Mouse (Mus musculus): ENCODE measurements around the gene Ppp1r12c.

DNA sequence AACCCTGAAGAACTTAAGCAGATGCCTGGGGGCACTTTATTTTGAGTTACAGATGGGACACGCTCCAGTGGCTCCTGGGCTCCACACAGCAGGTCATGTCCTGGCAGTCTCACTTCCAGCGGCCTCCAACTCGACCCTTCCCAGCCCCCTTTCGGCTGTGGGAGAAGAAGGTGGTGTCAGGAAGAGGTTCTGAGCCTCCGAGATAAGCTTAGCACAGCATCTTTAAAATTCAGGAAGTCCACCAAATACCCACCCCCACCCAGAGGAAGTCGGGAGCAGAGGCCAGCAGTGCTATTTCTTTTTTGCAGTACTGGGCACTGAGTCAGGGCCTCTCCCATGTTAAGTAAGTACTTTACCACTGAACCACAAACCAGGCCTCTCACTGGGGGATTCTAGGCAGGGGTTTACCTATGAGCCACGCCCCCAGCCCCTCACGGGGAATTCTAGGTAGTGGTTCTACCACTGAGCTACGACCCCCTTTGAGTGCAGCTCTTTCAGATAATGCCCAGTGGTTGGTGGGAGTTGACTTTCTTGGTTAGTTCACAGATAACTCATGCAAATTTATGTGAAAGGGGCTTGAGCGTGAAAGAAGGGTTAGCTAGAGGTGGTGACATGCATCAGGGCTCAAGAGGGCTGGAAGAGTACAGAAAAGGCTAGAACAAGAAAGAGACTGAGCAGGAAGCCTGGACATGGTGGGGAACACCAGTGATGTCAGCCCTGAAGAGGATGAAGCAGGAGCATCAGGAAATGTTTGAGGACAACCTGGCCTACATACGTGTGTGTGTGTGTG lies 3.4 kb upstream of the Ppp1r12c start:
- TF ChIP-seq POLR2A (IDR thresholded peaks at IDR 0.05; ENCODE audit: borderline replicate concordance, extremely low read depth, insufficient read depth, insufficient read length, poor library complexity, severe bottlenecking) (no peak), CTCF (IDR thresholded peaks at IDR 0.05; ENCODE audit: borderline replicate concordance, extremely low read depth, insufficient read depth, insufficient read length) (no peak)

Measured in brain, embryonic 14.5 days (tissue).